In the genomic region with DNA sequence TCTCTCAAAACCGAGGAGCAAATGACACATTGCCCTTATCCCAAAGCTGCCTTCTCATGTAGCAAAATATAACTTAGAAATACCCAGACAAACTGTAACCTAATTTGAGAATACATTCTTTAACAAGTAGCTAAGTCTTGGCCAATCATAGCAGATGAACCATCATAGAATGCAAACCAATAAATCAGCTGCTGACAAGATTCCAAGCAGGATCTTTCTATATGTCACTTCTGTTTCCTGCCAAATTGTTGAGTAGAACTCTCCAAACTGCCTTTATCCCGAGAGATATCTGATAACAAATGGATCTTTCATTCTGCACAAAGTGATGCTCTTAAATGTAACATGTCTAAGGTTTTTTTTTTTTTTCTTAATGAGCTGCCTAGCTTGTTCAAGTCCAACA, we compare ENCODE assay signal across 13 mouse cellular contexts. TPM values are rescaled to one million over a fixed set of nuclear protein-coding genes. Genes with fewer than 3 reads are reported as not detected.
A peak's percentile ranks its signal among the peaks of the same experiment; 100 is the strongest.
DNase-seq lines count a peak whose midpoint lies in the region; ATAC-seq and TF ChIP-seq lines count a peak whose summit lies in the region.
"Had no signal": no experiment of that assay in that cellular context is flagged by ENCODE, and none has a peak within 500 bp of the region (broad histone marks: within the 10 kb centered on the region; RNA-seq: fewer than 3 reads in every experiment).

No protein-coding gene starts in this region.

- no peaks in the 10 kb centered on the region for H3K9me3 ChIP-seq in kidney, embryonic 15.5 days (replicated peaks)
- no peaks in the 10 kb centered on the region for H3K9me3 ChIP-seq in lung, postnatal 0 days (ENCODE audit: low read length)
- H3K9me3 ChIP-seq in intestine, postnatal 0 days (ENCODE audit: control insufficient read depth) = no peaks in the 10 kb centered on the region
- H3K9me3 ChIP-seq in stomach, postnatal 0 days (ENCODE audit: control insufficient read depth, low read length) = no peaks in the 10 kb centered on the region
- H3K9me3 ChIP-seq: midbrain, embryonic 13.5 days had no signal

- peak overlapping the region; percentile 56; the same call in 1 of the 2 replicates for H3K27ac ChIP-seq in kidney, embryonic 15.5 days
- H3K27ac ChIP-seq in lung, postnatal 0 days (ENCODE audit: low read length) = peak overlapping the region; percentile 51; the same call in 1 of the 2 replicates
- peak overlapping the region; percentile 68 for H3K27ac ChIP-seq in intestine, postnatal 0 days (ENCODE audit: low read depth, low read length)
- peak overlapping the region; percentile 71; the same call in 1 of the 2 replicates for H3K27ac ChIP-seq in stomach, postnatal 0 days (replicated peaks)
- H3K27ac ChIP-seq: midbrain, embryonic 13.5 days had no signal

- TF ChIP-seq EP300 in lung, postnatal 0 days (IDR thresholded peaks at IDR 0.05) = no peak
- no peak for TF ChIP-seq EP300 in stomach, postnatal 0 days (optimal IDR thresholded peaks at IDR 0.05)

- TF ChIP-seq POLR2A in lung, adult 2 months (IDR thresholded peaks at IDR 0.05; ENCODE audit: borderline replicate concordance, extremely low read depth, low read depth, low read length) = no peak

- H3K27me3 ChIP-seq in kidney, embryonic 15.5 days = no peaks in the 10 kb centered on the region
- H3K27me3 ChIP-seq in lung, postnatal 0 days (replicated peaks; ENCODE audit: insufficient read depth, low read length) = no peaks in the 10 kb centered on the region
- no peaks in the 10 kb centered on the region for H3K27me3 ChIP-seq in intestine, postnatal 0 days (replicated peaks; ENCODE audit: control insufficient read depth, insufficient read depth, low read length)
- H3K27me3 ChIP-seq in stomach, postnatal 0 days (ENCODE audit: control insufficient read depth, insufficient read depth, low read length) = no peaks in the 10 kb centered on the region
- H3K27me3 ChIP-seq: midbrain, embryonic 13.5 days had no signal

- H3K4me3 ChIP-seq in kidney, embryonic 15.5 days (replicated peaks) = no peak overlapping the region
- no peak overlapping the region for H3K4me3 ChIP-seq in lung, postnatal 0 days (ENCODE audit: low read depth, low read length)
- no peak overlapping the region for H3K4me3 ChIP-seq in lung, adult 2 months (replicated peaks; ENCODE audit: extremely low read depth, low read depth, low read length)
- H3K4me3 ChIP-seq in intestine, postnatal 0 days (ENCODE audit: low read depth, low read length) = no peak overlapping the region
- no peak overlapping the region for H3K4me3 ChIP-seq in stomach, postnatal 0 days (ENCODE audit: low read depth, low read length)
- H3K4me3 ChIP-seq: midbrain, embryonic 13.5 days had no signal

- H3K4me2 ChIP-seq in kidney, embryonic 15.5 days = no peak overlapping the region
- H3K4me2 ChIP-seq in lung, postnatal 0 days (replicated peaks; ENCODE audit: low read depth, low read length) = no peak overlapping the region
- H3K4me2 ChIP-seq in intestine, postnatal 0 days (replicated peaks; ENCODE audit: low read depth) = peak overlapping the region; percentile 30; the same call in 1 of the 2 replicates
- no peak overlapping the region for H3K4me2 ChIP-seq in stomach, postnatal 0 days (replicated peaks; ENCODE audit: low read depth)
- H3K4me2 ChIP-seq: heart, embryonic 11.5 days; midbrain, embryonic 13.5 days had no signal

- 79% methylated on average over 2 of the region's 2 CpGs for WGBS in kidney, embryonic 15.5 days
- WGBS in lung, postnatal 0 days = 42% methylated on average over 2 of the region's 2 CpGs
- 49% methylated on average over 2 of the region's 2 CpGs for WGBS in lung, adult 2 months
- WGBS in intestine, postnatal 0 days = 55% methylated on average over 2 of the region's 2 CpGs
- WGBS in stomach, postnatal 0 days = 43% methylated on average over 2 of the region's 2 CpGs

- H3K36me3 ChIP-seq in kidney, embryonic 15.5 days = no peaks in the 10 kb centered on the region
- H3K36me3 ChIP-seq in lung, postnatal 0 days (ENCODE audit: insufficient read depth, low read length) = no peaks in the 10 kb centered on the region
- H3K36me3 ChIP-seq in intestine, postnatal 0 days (ENCODE audit: control insufficient read depth, insufficient read depth) = no peaks in the 10 kb centered on the region
- no peaks in the 10 kb centered on the region for H3K36me3 ChIP-seq in stomach, postnatal 0 days (ENCODE audit: control insufficient read depth, insufficient read depth, low read length)
- H3K36me3 ChIP-seq: midbrain, embryonic 13.5 days had no signal

- no peak overlapping the region for H3K9ac ChIP-seq in kidney, embryonic 15.5 days
- H3K9ac ChIP-seq in lung, postnatal 0 days (replicated peaks; ENCODE audit: low read depth) = no peak overlapping the region
- no peak overlapping the region for H3K9ac ChIP-seq in intestine, postnatal 0 days (ENCODE audit: low read depth, low read length)
- H3K9ac ChIP-seq in stomach, postnatal 0 days (ENCODE audit: low read length) = no peak overlapping the region
- H3K9ac ChIP-seq: midbrain, embryonic 13.5 days had no signal

- no peak for DNase-seq in kidney, adult 11 months
- DNase-seq in lung, postnatal 0 days (ENCODE audit: low spot score) = peak; percentile 65
- DNase-seq in lung, adult 2 months = no peak
- no peak for DNase-seq in stomach, postnatal 0 days (ENCODE audit: low spot score)
- no peak for DNase-seq in embryo, embryonic 11 days
- no peak for DNase-seq in cerebellum, postnatal 10 days
- DNase-seq: gastrocnemius, postnatal 36 days; layer of hippocampus, postnatal 36 days; right cerebral cortex, adult 18-20 months had no signal

- peaks cover 14% of the 10 kb centered on the region for H3K4me1 ChIP-seq in kidney, embryonic 15.5 days
- H3K4me1 ChIP-seq in lung, postnatal 0 days (ENCODE audit: insufficient read depth, low read depth, low read length) = peaks cover 2% of the 10 kb centered on the region; the same call in 1 of the 2 replicates
- no peaks in the 10 kb centered on the region; the same call in 1 of the 2 replicates for H3K4me1 ChIP-seq in lung, adult 2 months (ENCODE audit: control insufficient read depth, insufficient read depth, low read length)
- peaks cover 10% of the 10 kb centered on the region; the same call in 1 of the 2 replicates for H3K4me1 ChIP-seq in intestine, postnatal 0 days (replicated peaks; ENCODE audit: control insufficient read depth, insufficient read depth, low read length)
- no peaks in the 10 kb centered on the region; the same call in 1 of the 2 replicates for H3K4me1 ChIP-seq in stomach, postnatal 0 days (replicated peaks; ENCODE audit: control insufficient read depth, insufficient read depth)

- no peak for ATAC-seq in kidney, embryonic 15.5 days (replicated peaks; ENCODE audit: low FRiP score)
- ATAC-seq in lung, postnatal 0 days = peak; percentile 17
- ATAC-seq in intestine, postnatal 0 days = no peak
- ATAC-seq in stomach, postnatal 0 days (ENCODE audit: low FRiP score, low TSS enrichment) = no peak
- ATAC-seq: midbrain, embryonic 13.5 days had no signal

- no peak for TF ChIP-seq CTCF in lung, postnatal 0 days (IDR thresholded peaks at IDR 0.05)
- no peak for TF ChIP-seq CTCF in lung, adult 2 months (IDR thresholded peaks at IDR 0.05; ENCODE audit: insufficient read depth, low read length)
- no peak for TF ChIP-seq CTCF in intestine, postnatal 0 days (IDR thresholded peaks at IDR 0.05; ENCODE audit: low read depth)
- TF ChIP-seq CTCF in stomach, postnatal 0 days (IDR thresholded peaks at IDR 0.05; ENCODE audit: low read depth) = no peak

RNA-seq across cellular contexts. Expression of gene Gclm, which starts 46.8 kb away (rescaled TPM):
- polyA plus RNA-seq in kidney, embryonic 15.5 days (2015; fragmentation: Nextera tagmentation; extraction: Ambion mirVana) = 91.8 and 102 TPM in 2 replicates
- 102 and 112 TPM in 2 replicates for polyA plus RNA-seq in lung, postnatal 0 days (2015; fragmentation: Nextera tagmentation; extraction: Ambion mirVana)
- 43.6 and 63.2 TPM in 2 replicates for polyA plus RNA-seq in lung, adult 2 months (2012; rRNA removed)
- 382 and 400 TPM in 2 replicates for polyA plus RNA-seq in intestine, postnatal 0 days (2015; fragmentation: Nextera tagmentation; extraction: Ambion mirVana)
- polyA plus RNA-seq in stomach, postnatal 0 days (2015; fragmentation: Nextera tagmentation; extraction: Ambion mirVana) = 148 and 155 TPM in 2 replicates
